Mouse (Mus musculus) neural tube, embryonic 13.5 days (tissue): ENCODE data around the gene Pak3. TPM values are rescaled to one million over a fixed set of nuclear protein-coding genes. Genes with fewer than 3 reads are reported as not detected.
"Not testable (repeated sequence)": the region's sequence is repeated elsewhere in the genome, so short reads cannot be mapped to it uniquely, and the experiment has no call there.

ENCODE experiments used
- ATAC-seq: fragments of 200-750 bp; cut with Nextera tagmentation; 2 replicates; pipeline ENCODE4 v1.8.0; 2017; ENCODE audit warnings: low read depth, mild to moderate bottlenecking, moderate TSS enrichment, moderate library complexity
- H3K27ac ChIP-seq: fragments of 300-500 bp; sonication (generic); replicated peaks from 2 replicates; pipeline ENCODE4 v1.5.1; 2015; ENCODE audit warnings: moderate library complexity, mild to moderate bottlenecking, inconsistent platforms
- H3K27me3 ChIP-seq: fragments of 300-500 bp; sonication (generic); 2 replicates; pipeline ENCODE4 v1.6.1; 2015; ENCODE audit warnings: mild to moderate bottlenecking, inconsistent platforms
- H3K36me3 ChIP-seq: fragments of 300-500 bp; sonication (generic); 2 replicates; pipeline ENCODE4 v1.6.1; 2015; ENCODE audit warnings: mild to moderate bottlenecking, inconsistent platforms
- H3K4me1 ChIP-seq: fragments of 300-500 bp; sonication (generic); replicated peaks from 2 replicates; pipeline ENCODE4 v1.6.1; 2015; ENCODE audit warnings: inconsistent platforms
- H3K4me2 ChIP-seq: fragments of 300-500 bp; sonication (generic); 2 replicates; pipeline ENCODE4 v1.6.1; 2015; ENCODE audit warnings: inconsistent platforms, mild to moderate bottlenecking, moderate library complexity
- H3K4me3 ChIP-seq: fragments of 300-500 bp; sonication (generic); 2 replicates; pipeline ENCODE4 v1.5.1; 2015; ENCODE audit warnings: mild to moderate bottlenecking, inconsistent platforms
- H3K9ac ChIP-seq: fragments of 300-500 bp; sonication (generic); 2 replicates; pipeline ENCODE4 v1.6.1; 2015; ENCODE audit warnings: moderate library complexity, mild to moderate bottlenecking, inconsistent platforms
- H3K9me3 ChIP-seq: fragments of 300-500 bp; sonication (generic); 2 replicates; pipeline ENCODE4 v1.6.1; 2016; ENCODE audit warnings: inconsistent platforms
- WGBS: fragments of 180-500 bp; shearing (Covaris S2); methylation state at CpG from one replicate; pipeline ENCODE4 v1.1.7; 2015; 5-methylcytosine and 5-hydroxymethylcytosine counted together
- polyA plus RNA-seq: library from polyadenylated mRNA; unstranded; fragments of >200 nt; fragmentation: Nextera tagmentation; extraction: Ambion mirVana; gene quantifications from 2 replicates; pipeline ENCODE4 v1.2.1, GENCODE M21; 2015

The Pak3 gene
- 122 and 132 TPM in 2 replicates for polyA plus RNA-seq

GRCm38 (mm10) chrX:143518168-143518901 lies at the start of gene Pak3:
TSS of gene Pak3 (plus strand) at chrX:143518591.
- H3K4me2 ChIP-seq, result peak within 1 kb of the TSS; percentile 55
- no peaks in the 10 kb centered on the region for H3K36me3 ChIP-seq
- peak within 1 kb of the TSS; percentile 77 for H3K9ac ChIP-seq
- H3K27ac ChIP-seq, result peak within 1 kb of the TSS; percentile 90
- peaks cover 11% of the 10 kb centered on the region; the same call in 1 of the 2 replicates for H3K27me3 ChIP-seq
- no peaks in the 10 kb centered on the region for H3K9me3 ChIP-seq
- ATAC-seq, result peak; percentile 92
- H3K4me3 ChIP-seq, result peak within 1 kb of the TSS; percentile 46
- 21% methylated on average over 23 of the region's 23 CpGs for WGBS
- 0 out of 2 replicates have a peak, but pooled peaks cover 6% of the 10 kb centered on the region for H3K4me1 ChIP-seq

GRCm38 (mm10) chrX:143482866-143483265 lies 35.5 kb upstream of the Pak3 start:
- no peaks in the 10 kb centered on the region for H3K36me3 ChIP-seq
- no peak overlapping the region for H3K27ac ChIP-seq
- H3K4me2 ChIP-seq, result no peak overlapping the region
- ATAC-seq, result peak; percentile 100
- no peak overlapping the region for H3K4me3 ChIP-seq
- H3K4me1 ChIP-seq, result no peaks in the 10 kb centered on the region
- H3K9me3 ChIP-seq, result peaks cover 3% of the 10 kb centered on the region
- WGBS, result 82% methylated on average over 3 of the region's 3 CpGs
- H3K9ac ChIP-seq, result no peak overlapping the region
- H3K27me3 ChIP-seq, result no peaks in the 10 kb centered on the region

- Histone ChIP-seq H3K27ac (no peak overlapping the region), H3K36me3 (no peaks in the 10 kb centered on the region), H3K9ac (no peak overlapping the region), H3K27me3 (peaks cover 12% of the 10 kb centered on the region; the same call in 1 of the 2 replicates), H3K4me1 (no peaks in the 10 kb centered on the region), H3K4me2 (no peak overlapping the region), H3K9me3 (no peaks in the 10 kb centered on the region), H3K4me3 (no peak overlapping the region)
- no peak for ATAC-seq
- WGBS, result 68% methylated on average over 4 of the region's 4 CpGs
Measured at GRCm38 (mm10) chrX:143501053-143501695, 17.2 kb upstream of the Pak3 start.

- no peak overlapping the region for H3K4me3 ChIP-seq
- ATAC-seq, result no peak
- no peak overlapping the region for H3K9ac ChIP-seq
- H3K27ac ChIP-seq, result no peak overlapping the region
- H3K9me3 ChIP-seq, result no peaks in the 10 kb centered on the region
- WGBS, result 77% methylated on average over 5 of the region's 5 CpGs
- H3K4me1 ChIP-seq, result no peaks in the 10 kb centered on the region
- peaks cover 12% of the 10 kb centered on the region; the same call in 1 of the 2 replicates for H3K27me3 ChIP-seq
- no peaks in the 10 kb centered on the region for H3K36me3 ChIP-seq
- H3K4me2 ChIP-seq, result no peak overlapping the region
Measured at GRCm38 (mm10) chrX:143501776-143502365, 16.5 kb upstream of the Pak3 start.

- peak overlapping the region; percentile 55 for H3K4me2 ChIP-seq
- ATAC-seq, result peak; percentile 80
- peak overlapping the region; percentile 46 for H3K4me3 ChIP-seq
- H3K4me1 ChIP-seq, result 0 out of 2 replicates have a peak, but pooled peaks cover 6% of the 10 kb centered on the region
- no peaks in the 10 kb centered on the region for H3K9me3 ChIP-seq
- peaks cover 17% of the 10 kb centered on the region; the same call in 1 of the 2 replicates for H3K27me3 ChIP-seq
- WGBS, result 20% methylated on average over 6 of the region's 7 CpGs
- no peaks in the 10 kb centered on the region for H3K36me3 ChIP-seq
- H3K9ac ChIP-seq, result peak overlapping the region; percentile 77
- peak overlapping the region; percentile 90 for H3K27ac ChIP-seq
Measured at GRCm38 (mm10) chrX:143518917-143519316, 526 bp downstream of the Pak3 start.

GRCm38 (mm10) chrX:143519454-143519853 lies 1.1 kb downstream of the Pak3 start:
- WGBS, result 63% methylated on average over 5 of the region's 5 CpGs
- not testable (repeated sequence) for ATAC-seq

GRCm38 (mm10) chrX:143520195-143520594 lies 1.8 kb downstream of the Pak3 start:
- H3K27me3 ChIP-seq, result peaks cover 17% of the 10 kb centered on the region; the same call in 1 of the 2 replicates
- no peak overlapping the region for H3K9ac ChIP-seq
- peak overlapping the region; percentile 55 for H3K4me2 ChIP-seq
- 67% methylated on average over 1 of the region's 1 CpGs for WGBS
- H3K27ac ChIP-seq, result no peak overlapping the region
- no peak for ATAC-seq
- H3K36me3 ChIP-seq, result no peaks in the 10 kb centered on the region
- 0 out of 2 replicates have a peak, but pooled peaks cover 6% of the 10 kb centered on the region for H3K4me1 ChIP-seq
- no peaks in the 10 kb centered on the region for H3K9me3 ChIP-seq
- no peak overlapping the region for H3K4me3 ChIP-seq

More at GRCm38 (mm10) chrX:143519454-143519853, 1.1 kb downstream of the Pak3 start:
- peak overlapping the region; percentile 46 for H3K4me3 ChIP-seq
- not testable (repeated sequence) for H3K4me1 ChIP-seq, H3K36me3 ChIP-seq, H3K9me3 ChIP-seq, H3K27ac ChIP-seq
- peak overlapping the region; percentile 55 for H3K4me2 ChIP-seq
- peaks cover 17% of the 10 kb centered on the region; the same call in 1 of the 2 replicates for H3K27me3 ChIP-seq
- 0 out of 2 replicates have a peak overlapping the region, but pooled peaks have one; percentile 77 for H3K9ac ChIP-seq

- H3K27me3 ChIP-seq, result peaks cover 32% of the 10 kb centered on the region; the same call in 1 of the 2 replicates
- H3K36me3 ChIP-seq, result no peaks in the 10 kb centered on the region
- no peak overlapping the region for H3K27ac ChIP-seq
- H3K9me3 ChIP-seq, result no peaks in the 10 kb centered on the region
- H3K4me2 ChIP-seq, result no peak overlapping the region
- no peak for ATAC-seq
- H3K9ac ChIP-seq, result no peak overlapping the region
- H3K4me3 ChIP-seq, result no peak overlapping the region
- WGBS, result 85% methylated on average over 3 of the region's 3 CpGs
- no peaks in the 10 kb centered on the region for H3K4me1 ChIP-seq
Measured at GRCm38 (mm10) chrX:143532331-143532730, 13.9 kb downstream of the Pak3 start.

GRCm38 (mm10) chrX:143533574-143533973 lies 15.2 kb downstream of the Pak3 start:
- Histone ChIP-seq H3K4me2 (no peak overlapping the region), H3K4me1 (no peaks in the 10 kb centered on the region), H3K4me3 (no peak overlapping the region), H3K27ac (no peak overlapping the region), H3K9ac (no peak overlapping the region), H3K9me3 (no peaks in the 10 kb centered on the region), H3K36me3 (no peaks in the 10 kb centered on the region), H3K27me3 (peaks cover 30% of the 10 kb centered on the region; the same call in 1 of the 2 replicates)
- WGBS, result 50% methylated on average over 3 of the region's 3 CpGs
- peak; percentile 43; the same call in 1 of the 2 replicates for ATAC-seq

GRCm38 (mm10) chrX:143542756-143543155 lies 24.4 kb downstream of the Pak3 start:
- no peaks in the 10 kb centered on the region for H3K36me3 ChIP-seq
- H3K4me2 ChIP-seq, result no peak overlapping the region
- H3K4me3 ChIP-seq, result no peak overlapping the region
- H3K27ac ChIP-seq, result peak overlapping the region; percentile 56; the same call in 1 of the 2 replicates
- 0 out of 2 replicates have a peak, but pooled peaks cover 4% of the 10 kb centered on the region for H3K4me1 ChIP-seq
- no peak for ATAC-seq
- WGBS, result 34% methylated on average over 2 of the region's 2 CpGs
- H3K27me3 ChIP-seq, result peaks cover 12% of the 10 kb centered on the region
- no peak overlapping the region for H3K9ac ChIP-seq
- H3K9me3 ChIP-seq, result no peaks in the 10 kb centered on the region

- ATAC-seq, result peak; percentile 87
- 0 out of 2 replicates have a peak, but pooled peaks cover 4% of the 10 kb centered on the region for H3K4me1 ChIP-seq
Measured at GRCm38 (mm10) chrX:143543186-143543793, 24.9 kb downstream of the Pak3 start.

More at GRCm38 (mm10) chrX:143543186-143543793, 24.9 kb downstream of the Pak3 start:
- H3K9me3 ChIP-seq, result no peaks in the 10 kb centered on the region
- peak overlapping the region; percentile 56 for H3K27ac ChIP-seq
- H3K4me3 ChIP-seq, result no peak overlapping the region
- WGBS, result 34% methylated on average over 7 of the region's 7 CpGs
- H3K36me3 ChIP-seq, result no peaks in the 10 kb centered on the region
- peaks cover 12% of the 10 kb centered on the region for H3K27me3 ChIP-seq
- no peak overlapping the region for H3K9ac ChIP-seq
- no peak overlapping the region for H3K4me2 ChIP-seq
